26 mouse cellular contexts compared by ENCODE assay signal in genomic region chr1:32430516-32430915, GRCm38 (mm10).
"Had no signal": no experiment of that assay in that cellular context is flagged by ENCODE, and none has a peak within 500 bp of the region (broad histone marks: within the 10 kb centered on the region; RNA-seq: fewer than 3 reads in every experiment).

No protein-coding gene starts in this region.

- H3K4me3 ChIP-seq: gastrocnemius, adult 2 months; heart, adult 2 months; heart, embryonic 12.5 days; hindbrain, embryonic 13.5 days; hindbrain, embryonic 15.5 days; kidney, embryonic 15.5 days; limb, embryonic 13.5 days; limb, embryonic 15.5 days; liver, embryonic 12.5 days had no signal

- DNase-seq: gastrocnemius, adult 2 months; gastrocnemius, postnatal 14 days; gastrocnemius, postnatal 36 days; heart, adult 11 months; heart, adult 2 months; heart, postnatal 10 days; heart, postnatal 36 days; kidney, adult 11 months; kidney, adult 2 months; kidney, adult 9 months; kidney, postnatal 14 days; kidney, postnatal 36 days; layer of hippocampus, adult 9-11 months; layer of hippocampus, postnatal 36 days; left cerebral cortex, postnatal 4 days had no signal

- ATAC-seq: forebrain, embryonic 16.5 days; hindbrain, postnatal 0 days; intestine, embryonic 16.5 days; liver, embryonic 12.5 days had no signal

- H3K27ac ChIP-seq: gastrocnemius, adult 2 months; heart, adult 2 months; hindbrain, embryonic 13.5 days; hindbrain, embryonic 15.5 days; hindbrain, postnatal 0 days; kidney, embryonic 15.5 days; kidney, postnatal 0 days; limb, embryonic 13.5 days; limb, embryonic 15.5 days; liver, embryonic 12.5 days had no signal
